12 mouse cellular contexts compared by ENCODE assay signal in the genomic region with DNA sequence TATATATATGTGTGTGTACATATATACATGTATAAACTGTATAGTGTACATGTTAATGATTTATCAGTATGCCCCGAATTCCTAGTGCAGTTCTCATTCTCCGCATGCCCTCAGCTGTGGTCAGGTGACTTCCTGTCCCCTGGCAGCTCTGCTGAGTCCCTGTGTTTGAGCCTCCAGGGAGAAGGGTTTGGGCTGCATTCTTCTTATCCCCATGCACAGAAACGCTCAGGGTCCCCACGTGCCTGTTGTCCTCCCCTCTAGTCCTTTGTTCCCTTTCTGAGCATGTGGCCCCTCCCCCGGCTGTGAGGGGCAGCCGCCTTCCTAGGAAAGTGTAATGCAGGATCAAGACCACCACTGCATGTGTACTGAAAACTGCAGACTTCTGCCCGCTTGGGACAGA. TPM values are rescaled to one million over a fixed set of nuclear protein-coding genes. Genes with fewer than 3 reads are reported as not detected.
A peak's percentile ranks its signal among the peaks of the same experiment; 100 is the strongest.
DNase-seq lines count a peak whose midpoint lies in the region; ATAC-seq lines count a peak whose summit lies in the region.
"Had no signal": no experiment of that assay in that cellular context is flagged by ENCODE, and none has a peak within 500 bp of the region (broad histone marks: within the 10 kb centered on the region; RNA-seq: fewer than 3 reads in every experiment).

No protein-coding gene starts in this region.

- peaks cover 4% of the 10 kb centered on the region; the same call in 1 of the 2 replicates for H3K36me3 ChIP-seq in liver, embryonic 11.5 days (ENCODE audit: control insufficient read depth, insufficient read depth, low read length)
- H3K36me3 ChIP-seq in forebrain, embryonic 12.5 days (replicated peaks) = peaks cover 28% of the 10 kb centered on the region
- peaks cover 20% of the 10 kb centered on the region for H3K36me3 ChIP-seq in limb, embryonic 13.5 days

- no peak overlapping the region for H3K4me2 ChIP-seq in liver, embryonic 11.5 days
- H3K4me2 ChIP-seq in forebrain, embryonic 12.5 days = no peak overlapping the region
- 0 out of 2 replicates have a peak overlapping the region, but pooled peaks have one; percentile 21 for H3K4me2 ChIP-seq in limb, embryonic 13.5 days (replicated peaks)

- no peak overlapping the region for H3K9ac ChIP-seq in liver, embryonic 11.5 days (ENCODE audit: low read depth, low read length)
- peak overlapping the region; percentile 29; the same call in 1 of the 2 replicates for H3K9ac ChIP-seq in forebrain, embryonic 12.5 days
- no peak overlapping the region for H3K9ac ChIP-seq in limb, embryonic 13.5 days

- H3K27ac ChIP-seq in liver, embryonic 11.5 days (ENCODE audit: low read depth, low read length) = no peak overlapping the region
- H3K27ac ChIP-seq in forebrain, embryonic 12.5 days = peak overlapping the region; percentile 62; the same call in 1 of the 2 replicates
- peak overlapping the region; percentile 67 for H3K27ac ChIP-seq in limb, embryonic 13.5 days

- WGBS in liver, embryonic 11.5 days = 25% methylated on average over 7 of the region's 7 CpGs
- WGBS in forebrain, embryonic 12.5 days = 10% methylated on average over 7 of the region's 7 CpGs
- 10% methylated on average over 7 of the region's 7 CpGs for WGBS in limb, embryonic 13.5 days

- no peak for ATAC-seq in liver, embryonic 11.5 days (replicated peaks; ENCODE audit: low FRiP score)
- peak; percentile 67 for ATAC-seq in forebrain, embryonic 12.5 days (ENCODE audit: low FRiP score)
- peak; percentile 28; the same call in 1 of the 2 replicates for ATAC-seq in limb, embryonic 13.5 days (ENCODE audit: low FRiP score, low read depth)

- H3K9me3 ChIP-seq in liver, embryonic 11.5 days (ENCODE audit: control insufficient read depth, low read length) = no peaks in the 10 kb centered on the region
- H3K9me3 ChIP-seq in forebrain, embryonic 12.5 days = no peaks in the 10 kb centered on the region
- H3K9me3 ChIP-seq in limb, embryonic 13.5 days = no peaks in the 10 kb centered on the region

- H3K4me1 ChIP-seq in liver, embryonic 11.5 days (replicated peaks; ENCODE audit: control insufficient read depth, insufficient read depth, low read length) = peaks cover 16% of the 10 kb centered on the region; the same call in 1 of the 2 replicates
- peaks cover 27% of the 10 kb centered on the region for H3K4me1 ChIP-seq in forebrain, embryonic 12.5 days
- H3K4me1 ChIP-seq in limb, embryonic 13.5 days = peaks cover 18% of the 10 kb centered on the region

- no peaks in the 10 kb centered on the region for H3K27me3 ChIP-seq in liver, embryonic 11.5 days (replicated peaks; ENCODE audit: control insufficient read depth, insufficient read depth, low read length)
- H3K27me3 ChIP-seq in forebrain, embryonic 12.5 days = no peaks in the 10 kb centered on the region
- H3K27me3 ChIP-seq in limb, embryonic 13.5 days = no peaks in the 10 kb centered on the region

- H3K4me3 ChIP-seq in liver, embryonic 11.5 days (ENCODE audit: low read depth, low read length) = no peak overlapping the region
- no peak overlapping the region for H3K4me3 ChIP-seq in forebrain, embryonic 12.5 days (replicated peaks)
- no peak overlapping the region for H3K4me3 ChIP-seq in limb, embryonic 13.5 days
- H3K4me3 ChIP-seq: myocyte had no signal

- DNase-seq in liver, embryonic 11.5 days (ENCODE audit: low spot score) = peak; percentile 40
- DNase-seq in liver = no peak
- peak; percentile 74 for DNase-seq in embryo, embryonic 10.5 days (ENCODE audit: low spot score)
- no peak for DNase-seq in ovary, postnatal 14 days (ENCODE audit: low spot score)
- DNase-seq in adrenal gland, adult 18-20 months (ENCODE audit: low spot score in 2 of 2) = no peak
- DNase-seq in adrenal gland, adult (ENCODE audit: inconsistent age in 2 of 2, low spot score in 1 of 2) = no peak

RNA-seq across cellular contexts. Expression of a gene that starts 3.8 kb away (rescaled TPM):
- polyA plus RNA-seq in liver, embryonic 11.5 days (2014; fragmentation: Nextera tagmentation; extraction: Ambion mirVana) = 0.47 and 1.2 TPM in 2 replicates
- 0.15 and 0.31 TPM in 2 replicates for polyA plus RNA-seq in forebrain, embryonic 12.5 days (2016; fragmentation: Nextera tagmentation; extraction: Ambion mirVana)
- polyA plus RNA-seq in limb, embryonic 13.5 days (2015; fragmentation: Nextera tagmentation; extraction: Ambion mirVana) = not detected in 2 replicates
- not detected for total RNA-seq in adrenal gland, adult 18-20 months (2021)
- total RNA-seq: hematopoietic stem cell, adult 5-6 weeks; MEL had no signal
- polyA plus RNA-seq: myocyte; urinary bladder, adult 2 months had no signal

RNA-seq across cellular contexts. Expression of a gene that starts 22.7 kb away (rescaled TPM):
- polyA plus RNA-seq in liver, embryonic 11.5 days (2014; fragmentation: Nextera tagmentation; extraction: Ambion mirVana) = 33.2 and 34.0 TPM in 2 replicates
- 82.6 and 83.1 TPM in 2 replicates for polyA plus RNA-seq in forebrain, embryonic 12.5 days (2016; fragmentation: Nextera tagmentation; extraction: Ambion mirVana)
- polyA plus RNA-seq in limb, embryonic 13.5 days (2015; fragmentation: Nextera tagmentation; extraction: Ambion mirVana) = 62.7 and 63.1 TPM in 2 replicates
- 1 to 10 TPM; 1.7 to 1.8 TPM for total RNA-seq in adrenal gland, adult 18-20 months (2021)

RNA-seq across cellular contexts. Expression of a gene that starts 54.5 kb away (rescaled TPM):
- polyA plus RNA-seq in liver, embryonic 11.5 days (2014; fragmentation: Nextera tagmentation; extraction: Ambion mirVana) = 2.4 and 2.5 TPM in 2 replicates
- 60.4 and 61.3 TPM in 2 replicates for polyA plus RNA-seq in forebrain, embryonic 12.5 days (2016; fragmentation: Nextera tagmentation; extraction: Ambion mirVana)
- polyA plus RNA-seq in limb, embryonic 13.5 days (2015; fragmentation: Nextera tagmentation; extraction: Ambion mirVana) = 5.5 and 7.3 TPM in 2 replicates
- total RNA-seq in adrenal gland, adult 18-20 months (2021) = 1 to 10 TPM; 4.4 to 7.0 TPM
- total RNA-seq: MEL had no signal
- polyA plus RNA-seq: myocyte had no signal

Comparison
In these comparisons a context has a peak if more than half of its experiments do, and no peak if none do; other contexts are left out.
1. DNase-seq: peak in liver, embryonic 11.5 days (single experiment) and embryo, embryonic 10.5 days (single experiment); none in liver (single experiment), ovary, postnatal 14 days (single experiment), adrenal gland, adult 18-20 months (0 of 2) and adrenal gland, adult (0 of 2).